Mouse (Mus musculus) erythroblast, embryonic 14.5 days (primary cell): ENCODE data around the gene Hoxc9. TPM values are rescaled to one million over a fixed set of nuclear protein-coding genes. Genes with fewer than 3 reads are reported as not detected.

Source experiments
- H3K27me3 ChIP-seq: 2 replicates; pipeline ENCODE4 v1.6.1; 2012; ENCODE audit warnings: inconsistent platforms; ENCODE audit not compliant: control insufficient read depth
- H3K36me3 ChIP-seq: 2 replicates; pipeline ENCODE4 v1.6.1; 2012; ENCODE audit warnings: mild to moderate bottlenecking, inconsistent platforms; ENCODE audit not compliant: control insufficient read depth
- H3K4me1 ChIP-seq: 2 replicates; pipeline ENCODE4 v1.6.1; 2012; ENCODE audit warnings: inconsistent platforms; ENCODE audit not compliant: control insufficient read depth
- H3K4me3 ChIP-seq: replicated peaks from 2 replicates; pipeline ENCODE3; 2012; ENCODE audit warnings: moderate library complexity, mild to moderate bottlenecking, inconsistent platforms
- H3K9me3 ChIP-seq: 2 replicates; pipeline ENCODE4 v1.6.1; 2012; ENCODE audit warnings: low read length, inconsistent platforms, mixed read lengths; ENCODE audit not compliant: control insufficient read depth
- GATA1 ChIP-seq: IDR thresholded peaks from 2 replicates; pipeline ENCODE4 v1.6.1; 2012; ENCODE audit warnings: low read length, inconsistent platforms, mixed read lengths
- TAL1 ChIP-seq: IDR thresholded peaks from 3 replicates; pipeline ENCODE4 v1.6.1; 2012; ENCODE audit warnings: low read length, inconsistent platforms, mixed read lengths
- polyA plus RNA-seq: library from polyadenylated mRNA; stranded (reverse); fragments of >175 nt; gene quantifications from 2 replicates; pipeline ENCODE4 v1.2.3, GENCODE M21; 2012

Hoxc9 gene
- polyA plus RNA-seq, 1 experiment = not detected

GRCm38 (mm10) chr15:102954192-102955006 lies 21.8 kb upstream of the Hoxc9 start, which contains the start of gene Hoxc11:
Hoxc11 (plus strand) TSS chr15:102954427.
- Histone ChIP-seq H3K4me1 (no peaks in the 10 kb centered on the region), H3K4me3 (no peak within 1 kb of the TSS), H3K36me3 (no peaks in the 10 kb centered on the region), H3K27me3 (peaks cover 100% of the 10 kb centered on the region), H3K9me3 (peaks cover 8% of the 10 kb centered on the region; the same call in 1 of the 2 replicates)
- TF ChIP-seq TAL1 = no peak
- TF ChIP-seq GATA1 = no peak

DNA sequence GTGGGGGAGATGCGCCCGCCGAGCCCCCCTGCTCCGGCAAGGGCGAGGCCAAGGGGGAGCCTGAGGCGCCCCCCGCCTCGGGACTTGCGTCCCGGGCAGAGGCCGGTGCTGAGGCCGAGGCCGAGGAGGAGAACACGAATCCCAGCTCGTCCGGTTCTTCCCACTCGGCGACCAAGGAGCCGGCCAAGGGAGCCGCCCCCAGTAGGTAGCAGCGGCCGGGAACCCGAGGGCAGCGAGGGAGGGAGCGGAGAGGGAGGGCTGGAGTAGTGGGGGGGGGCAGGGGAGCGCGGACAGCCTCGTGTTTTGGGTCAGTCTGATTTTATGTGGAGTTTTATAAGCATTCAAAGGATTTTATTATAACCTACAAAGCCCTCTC lies 21.2 kb upstream of the Hoxc9 start:
- peaks cover 100% of the 10 kb centered on the region for H3K27me3 ChIP-seq
- H3K4me3 ChIP-seq = no peak overlapping the region
- no peak for TF ChIP-seq TAL1
- no peak for TF ChIP-seq GATA1
- H3K4me1 ChIP-seq = no peaks in the 10 kb centered on the region
- peaks cover 8% of the 10 kb centered on the region; the same call in 1 of the 2 replicates for H3K9me3 ChIP-seq
- H3K36me3 ChIP-seq = no peaks in the 10 kb centered on the region

DNA sequence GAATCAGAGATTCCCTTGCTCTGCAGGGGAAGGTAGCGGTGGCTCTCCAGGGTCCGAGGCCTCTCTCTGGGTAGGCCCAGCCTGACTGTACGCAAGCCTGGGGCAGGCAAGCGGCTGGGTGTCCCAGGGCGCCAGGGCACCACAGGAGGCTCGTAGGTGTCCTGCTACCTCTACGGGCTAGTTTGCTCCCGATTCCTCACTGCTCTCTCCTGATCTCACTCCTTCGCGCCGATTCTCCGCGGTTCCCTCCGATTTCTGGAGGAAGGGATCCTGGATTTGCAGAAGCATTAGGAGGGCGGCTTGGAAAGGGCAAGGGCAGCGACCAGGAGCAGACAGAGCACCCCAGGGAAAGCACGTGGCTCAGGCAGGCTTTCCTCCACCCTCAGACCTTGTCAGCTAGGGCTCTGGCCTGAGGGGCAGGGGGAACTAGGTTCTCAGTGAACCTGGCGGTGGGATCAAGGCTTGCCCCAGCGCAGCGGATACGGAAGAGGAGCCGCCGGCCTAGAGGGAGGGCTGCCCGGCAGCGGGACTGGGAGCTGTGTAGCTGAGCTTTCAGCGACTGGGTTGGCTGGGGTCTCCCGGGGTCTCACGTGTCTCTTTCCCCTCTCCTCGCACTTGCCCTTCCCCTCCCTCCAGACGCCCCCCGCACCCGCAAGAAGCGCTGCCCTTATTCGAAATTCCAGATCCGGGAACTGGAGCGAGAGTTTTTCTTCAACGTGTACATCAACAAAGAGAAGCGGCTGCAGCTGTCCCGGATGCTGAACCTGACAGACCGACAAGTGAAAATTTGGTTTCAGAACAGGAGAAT lies 20.2 kb upstream of the Hoxc9 start:
- H3K4me1 ChIP-seq = no peaks in the 10 kb centered on the region
- peaks cover 8% of the 10 kb centered on the region; the same call in 1 of the 2 replicates for H3K9me3 ChIP-seq
- peaks cover 100% of the 10 kb centered on the region for H3K27me3 ChIP-seq
- no peaks in the 10 kb centered on the region for H3K36me3 ChIP-seq
- TF ChIP-seq TAL1 (no peak), GATA1 (no peak)
- H3K4me3 ChIP-seq = no peak overlapping the region

- Histone ChIP-seq H3K27me3 (peaks cover 100% of the 10 kb centered on the region), H3K4me3 (no peak overlapping the region), H3K36me3 (no peaks in the 10 kb centered on the region), H3K4me1 (no peaks in the 10 kb centered on the region), H3K9me3 (peaks cover 8% of the 10 kb centered on the region; the same call in 1 of the 2 replicates)
- no peak for TF ChIP-seq GATA1
- TF ChIP-seq TAL1 = no peak
Observed at GRCm38 (mm10) chr15:102956906-102957305, 19.3 kb upstream of the Hoxc9 start.

DNA sequence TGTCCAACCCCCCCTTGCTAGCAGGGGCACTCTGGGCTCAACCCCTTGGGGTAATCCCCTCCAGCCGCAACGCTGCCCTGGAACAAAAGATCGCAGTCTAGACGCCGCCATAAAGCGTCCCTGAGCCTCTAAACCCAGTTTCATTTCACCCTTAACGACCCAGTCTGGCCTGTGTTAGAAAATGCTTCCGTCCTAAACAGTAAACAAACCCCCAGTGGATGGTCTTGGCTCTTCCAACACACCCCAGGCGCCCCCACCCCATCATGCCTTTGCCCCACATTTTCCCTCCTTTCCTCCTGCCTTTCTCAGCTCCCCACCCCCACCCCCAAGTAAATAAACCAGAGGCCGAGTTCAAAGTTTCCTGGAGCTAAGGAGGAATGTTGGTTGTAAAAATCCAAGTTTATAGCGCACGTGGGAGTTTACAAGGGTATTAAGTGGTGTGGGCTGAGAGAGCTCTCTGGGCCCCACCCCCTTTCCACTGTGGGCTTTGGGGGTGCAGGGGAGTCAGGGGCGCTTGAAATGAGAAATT lies 16.5 kb upstream of the Hoxc9 start:
- Histone ChIP-seq H3K4me3 (no peak overlapping the region), H3K27me3 (peaks cover 100% of the 10 kb centered on the region), H3K36me3 (no peaks in the 10 kb centered on the region), H3K4me1 (no peaks in the 10 kb centered on the region), H3K9me3 (peaks cover 5% of the 10 kb centered on the region; the same call in 1 of the 2 replicates)
- TF ChIP-seq TAL1 = no peak
- no peak for TF ChIP-seq GATA1

DNA sequence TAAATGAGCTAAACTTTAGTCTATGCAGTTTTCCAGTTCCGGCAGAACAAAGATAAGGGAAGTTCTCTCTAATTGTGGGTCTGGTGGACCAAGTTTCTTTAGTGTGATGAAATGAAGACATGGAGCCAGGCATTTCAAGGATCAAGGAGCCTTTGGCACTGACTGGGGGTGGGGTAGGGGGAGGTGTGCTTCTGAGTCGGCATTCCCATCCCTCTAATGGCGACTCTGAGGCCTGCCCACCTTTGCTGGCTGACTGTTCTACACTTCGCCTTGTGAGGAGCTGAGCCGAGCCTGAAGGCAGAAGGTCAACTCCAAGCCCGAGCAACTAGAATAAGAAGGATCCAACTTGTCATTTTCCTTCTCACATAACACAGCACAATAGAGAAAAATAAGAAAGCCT lies 14.5 kb upstream of the Hoxc9 start:
- Histone ChIP-seq H3K36me3 (no peaks in the 10 kb centered on the region), H3K27me3 (peaks cover 100% of the 10 kb centered on the region), H3K4me1 (no peaks in the 10 kb centered on the region), H3K9me3 (peaks cover under 1% of the 10 kb centered on the region; the same call in 1 of the 2 replicates), H3K4me3 (no peak overlapping the region)
- TF ChIP-seq GATA1 (no peak), TAL1 (no peak)

DNA sequence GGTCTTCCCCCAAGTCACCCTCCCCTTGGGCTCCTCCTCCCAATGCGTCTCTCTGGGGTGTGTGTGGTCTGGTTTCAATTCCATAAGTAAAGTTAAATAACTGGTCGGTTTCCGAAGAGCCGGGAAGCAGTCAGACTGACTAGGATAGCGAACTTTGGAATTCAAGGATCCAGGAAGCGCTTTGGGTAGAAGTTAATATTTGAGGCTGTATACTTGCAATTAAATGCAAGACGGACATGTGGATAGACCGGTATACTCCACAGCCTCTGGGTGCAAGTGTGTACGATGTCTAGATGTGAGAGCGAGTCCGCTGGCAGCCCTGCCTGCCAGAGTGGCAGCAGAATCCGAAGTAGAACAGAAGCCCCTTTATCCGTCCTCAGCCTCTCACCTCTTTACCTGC lies 13.7 kb upstream of the Hoxc9 start:
- H3K4me1 ChIP-seq = no peaks in the 10 kb centered on the region
- H3K4me3 ChIP-seq = no peak overlapping the region

DNA sequence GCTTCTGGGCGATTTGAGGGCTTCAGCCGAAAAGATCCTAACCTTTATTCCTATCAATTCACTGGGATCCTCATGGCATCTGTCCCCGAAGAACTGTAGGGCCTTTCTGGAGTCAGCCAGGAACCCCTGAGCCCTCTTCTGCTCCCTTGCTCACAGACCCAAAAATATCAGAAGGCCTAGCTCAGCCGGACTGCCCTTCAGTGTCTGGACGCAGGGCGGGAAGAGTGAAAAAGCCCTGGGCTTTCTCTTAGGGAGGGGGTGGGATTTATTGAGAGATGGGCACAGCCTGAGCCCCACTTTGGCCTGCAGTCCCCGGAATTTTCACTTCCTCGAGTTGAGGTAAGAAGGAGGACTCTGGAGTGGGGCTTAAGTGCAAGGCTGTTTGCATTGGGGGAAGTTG lies 13.0 kb upstream of the Hoxc9 start:
- H3K4me1 ChIP-seq = no peaks in the 10 kb centered on the region
- H3K27me3 ChIP-seq = peaks cover 100% of the 10 kb centered on the region
- peaks cover 3% of the 10 kb centered on the region; the same call in 1 of the 2 replicates for H3K9me3 ChIP-seq
- no peak overlapping the region for H3K4me3 ChIP-seq
- H3K36me3 ChIP-seq = no peaks in the 10 kb centered on the region
- TF ChIP-seq GATA1 (no peak), TAL1 (no peak)

More for the DNA sequence above, 13.7 kb upstream of the Hoxc9 start:
- TF ChIP-seq GATA1 (no peak), TAL1 (no peak)
- Histone ChIP-seq H3K9me3 (peaks cover 3% of the 10 kb centered on the region; the same call in 1 of the 2 replicates), H3K36me3 (no peaks in the 10 kb centered on the region), H3K27me3 (peaks cover 100% of the 10 kb centered on the region)
